Mouse (Mus musculus) stomach, embryonic 15.5 days (tissue): ENCODE data around the gene Abcg1. TPM values are rescaled to one million over a fixed set of nuclear protein-coding genes. Genes with fewer than 3 reads are reported as not detected.
A peak's percentile ranks its signal among the peaks of the same experiment; 100 is the strongest.

Experiments
- ATAC-seq: fragments of 200-750 bp; cut with Nextera tagmentation; 2 replicates; pipeline ENCODE4 v1.8.0; 2017; ENCODE audit warnings: low read depth, moderate number of reproducible peaks, moderate TSS enrichment; ENCODE audit not compliant: insufficient read depth, low FRiP score
- H3K27ac ChIP-seq: fragments of 300-500 bp; sonication (generic); 2 replicates; pipeline ENCODE4 v1.5.1; 2015; ENCODE audit warnings: mild to moderate bottlenecking, inconsistent platforms
- H3K27me3 ChIP-seq: fragments of 300-500 bp; sonication (generic); replicated peaks from 2 replicates; pipeline ENCODE4 v1.6.1; 2015; ENCODE audit warnings: inconsistent platforms
- H3K36me3 ChIP-seq: fragments of 300-500 bp; sonication (generic); 2 replicates; pipeline ENCODE4 v1.6.1; 2015; ENCODE audit warnings: inconsistent platforms
- H3K4me1 ChIP-seq: fragments of 300-500 bp; sonication (generic); 2 replicates; pipeline ENCODE4 v1.6.1; 2015; ENCODE audit warnings: inconsistent platforms
- H3K4me2 ChIP-seq: fragments of 300-500 bp; sonication (generic); 2 replicates; pipeline ENCODE4 v1.6.1; 2015; ENCODE audit warnings: mild to moderate bottlenecking, inconsistent platforms
- H3K4me3 ChIP-seq: fragments of 300-500 bp; sonication (generic); replicated peaks from 2 replicates; pipeline ENCODE4 v1.5.1; 2015; ENCODE audit warnings: inconsistent platforms
- H3K9ac ChIP-seq: fragments of 300-500 bp; sonication (generic); 2 replicates; pipeline ENCODE4 v1.6.1; 2015; ENCODE audit warnings: inconsistent platforms
- H3K9me3 ChIP-seq: fragments of 300-500 bp; sonication (generic); 2 replicates; pipeline ENCODE4 v1.6.1; 2016; ENCODE audit warnings: inconsistent platforms
- WGBS: fragments of 180-500 bp; shearing (Covaris S2); methylation state at CpG from one replicate; pipeline ENCODE4 v1.1.7; 2015; 5-methylcytosine and 5-hydroxymethylcytosine counted together
- polyA plus RNA-seq: library from polyadenylated mRNA; unstranded; fragments of >200 nt; fragmentation: Nextera tagmentation; extraction: Ambion mirVana; gene quantifications from 2 replicates; pipeline ENCODE4 v1.2.1, GENCODE M21; 2015

The Abcg1 gene
- polyA plus RNA-seq: 7.7 and 8.4 TPM in 2 replicates

GRCm38 (mm10) chr17:31057151-31057890, at the start of gene Abcg1:
TSS of gene Abcg1 (plus strand) at chr17:31057675.
- Histone ChIP-seq H3K9me3 (no peaks in the 10 kb centered on the region), H3K4me2 (peak within 1 kb of the TSS; percentile 90), H3K4me3 (peak within 1 kb of the TSS; percentile 53), H3K9ac (no peak within 1 kb of the TSS; the same call in 1 of the 2 replicates), H3K27me3 (peaks cover 20% of the 10 kb centered on the region), H3K27ac (peak within 1 kb of the TSS; percentile 23; the same call in 1 of the 2 replicates), H3K4me1 (0 out of 2 replicates have a peak, but pooled peaks cover 8% of the 10 kb centered on the region), H3K36me3 (no peaks in the 10 kb centered on the region)
- peak; percentile 67 for ATAC-seq
- WGBS: 3% methylated on average over 44 of the region's 49 CpGs

- Histone ChIP-seq H3K9me3 (no peaks in the 10 kb centered on the region), H3K4me3 (no peak overlapping the region), H3K4me1 (no peaks in the 10 kb centered on the region), H3K4me2 (no peak overlapping the region), H3K36me3 (no peaks in the 10 kb centered on the region), H3K27me3 (no peaks in the 10 kb centered on the region), H3K27ac (no peak overlapping the region), H3K9ac (no peak overlapping the region)
- WGBS: 78% methylated on average over 8 of the region's 8 CpGs
- ATAC-seq: no peak
Measured at GRCm38 (mm10) chr17:31008416-31008815, 49.1 kb upstream of the Abcg1 start.

- 30% methylated on average over 9 of the region's 9 CpGs for WGBS
- Histone ChIP-seq H3K4me1 (no peaks in the 10 kb centered on the region), H3K9me3 (no peaks in the 10 kb centered on the region), H3K9ac (no peak overlapping the region), H3K27ac (no peak overlapping the region), H3K4me3 (no peak overlapping the region), H3K27me3 (no peaks in the 10 kb centered on the region), H3K36me3 (no peaks in the 10 kb centered on the region), H3K4me2 (no peak overlapping the region)
- no peak for ATAC-seq
Measured at GRCm38 (mm10) chr17:31011551-31012394, 45.7 kb upstream of the Abcg1 start.

GRCm38 (mm10) chr17:31018267-31018666, 39.2 kb upstream of the Abcg1 start:
- no peak overlapping the region for H3K4me3 ChIP-seq
- no peaks in the 10 kb centered on the region for H3K9me3 ChIP-seq
- 72% methylated on average over 4 of the region's 4 CpGs for WGBS
- H3K4me2 ChIP-seq: no peak overlapping the region
- H3K4me1 ChIP-seq: no peaks in the 10 kb centered on the region
- H3K27me3 ChIP-seq: no peaks in the 10 kb centered on the region
- no peak for ATAC-seq
- H3K9ac ChIP-seq: no peak overlapping the region
- H3K27ac ChIP-seq: no peak overlapping the region
- H3K36me3 ChIP-seq: no peaks in the 10 kb centered on the region

GRCm38 (mm10) chr17:31019505-31019904, 38.0 kb upstream of the Abcg1 start:
- 6% methylated on average over 2 of the region's 2 CpGs for WGBS
- H3K36me3 ChIP-seq: no peaks in the 10 kb centered on the region
- no peak overlapping the region for H3K9ac ChIP-seq
- H3K27me3 ChIP-seq: no peaks in the 10 kb centered on the region
- H3K27ac ChIP-seq: no peak overlapping the region
- H3K4me3 ChIP-seq: no peak overlapping the region
- H3K4me2 ChIP-seq: no peak overlapping the region
- H3K9me3 ChIP-seq: no peaks in the 10 kb centered on the region
- no peak for ATAC-seq
- no peaks in the 10 kb centered on the region for H3K4me1 ChIP-seq

GRCm38 (mm10) chr17:31020078-31020477, 37.4 kb upstream of the Abcg1 start:
- H3K27me3 ChIP-seq: no peaks in the 10 kb centered on the region
- no peaks in the 10 kb centered on the region for H3K9me3 ChIP-seq
- H3K27ac ChIP-seq: no peak overlapping the region
- H3K4me2 ChIP-seq: no peak overlapping the region
- H3K4me1 ChIP-seq: no peaks in the 10 kb centered on the region
- 60% methylated on average over 2 of the region's 2 CpGs for WGBS
- ATAC-seq: no peak
- no peak overlapping the region for H3K4me3 ChIP-seq
- H3K36me3 ChIP-seq: no peaks in the 10 kb centered on the region
- no peak overlapping the region for H3K9ac ChIP-seq

- ATAC-seq: no peak
- no peak overlapping the region for H3K4me2 ChIP-seq
- no peak overlapping the region for H3K27ac ChIP-seq
- H3K9me3 ChIP-seq: no peaks in the 10 kb centered on the region
- H3K4me1 ChIP-seq: no peaks in the 10 kb centered on the region
- H3K4me3 ChIP-seq: no peak overlapping the region
- WGBS: 83% methylated on average over 8 of the region's 8 CpGs
- H3K36me3 ChIP-seq: no peaks in the 10 kb centered on the region
- H3K27me3 ChIP-seq: no peaks in the 10 kb centered on the region
- H3K9ac ChIP-seq: no peak overlapping the region
Measured at GRCm38 (mm10) chr17:31021276-31021675, 36.2 kb upstream of the Abcg1 start.

GRCm38 (mm10) chr17:31024125-31024781, 33.2 kb upstream of the Abcg1 start:
- Histone ChIP-seq H3K4me2 (no peak overlapping the region), H3K36me3 (no peaks in the 10 kb centered on the region), H3K9me3 (no peaks in the 10 kb centered on the region), H3K27me3 (no peaks in the 10 kb centered on the region), H3K9ac (no peak overlapping the region), H3K4me3 (no peak overlapping the region), H3K4me1 (no peaks in the 10 kb centered on the region), H3K27ac (no peak overlapping the region)
- 39% methylated on average over 7 of the region's 7 CpGs for WGBS
- ATAC-seq: no peak

GRCm38 (mm10) chr17:31024782-31025125, 32.7 kb upstream of the Abcg1 start:
- no peak overlapping the region for H3K4me3 ChIP-seq
- ATAC-seq: no peak
- H3K27ac ChIP-seq: no peak overlapping the region
- no peaks in the 10 kb centered on the region for H3K4me1 ChIP-seq
- no peak overlapping the region for H3K9ac ChIP-seq
- no peak overlapping the region for H3K4me2 ChIP-seq
- 68% methylated on average over 5 of the region's 5 CpGs for WGBS
- no peaks in the 10 kb centered on the region for H3K36me3 ChIP-seq
- H3K9me3 ChIP-seq: no peaks in the 10 kb centered on the region
- H3K27me3 ChIP-seq: no peaks in the 10 kb centered on the region

GRCm38 (mm10) chr17:31026986-31027385, 30.5 kb upstream of the Abcg1 start:
- Histone ChIP-seq H3K4me1 (no peaks in the 10 kb centered on the region), H3K9ac (no peak overlapping the region), H3K4me3 (no peak overlapping the region), H3K4me2 (no peak overlapping the region), H3K27me3 (no peaks in the 10 kb centered on the region), H3K9me3 (no peaks in the 10 kb centered on the region), H3K27ac (no peak overlapping the region), H3K36me3 (no peaks in the 10 kb centered on the region)
- no peak for ATAC-seq
- 83% methylated on average over 6 of the region's 6 CpGs for WGBS

- Histone ChIP-seq H3K9ac (no peak overlapping the region), H3K4me2 (no peak overlapping the region), H3K4me1 (no peaks in the 10 kb centered on the region), H3K27ac (no peak overlapping the region), H3K27me3 (no peaks in the 10 kb centered on the region), H3K36me3 (no peaks in the 10 kb centered on the region), H3K4me3 (no peak overlapping the region), H3K9me3 (no peaks in the 10 kb centered on the region)
- no peak for ATAC-seq
- 85% methylated on average over 6 of the region's 6 CpGs for WGBS
Measured at GRCm38 (mm10) chr17:31027723-31028122, 29.8 kb upstream of the Abcg1 start.
